Mouse (Mus musculus): ENCODE results near the gene Fbxo17.

- TF ChIP-seq CTCF (IDR thresholded peaks at IDR 0.05; ENCODE audit: low read depth, low read length) (no peak), GATA1 (IDR thresholded peaks at IDR 0.05; ENCODE audit: borderline replicate concordance, low read length) (no peak)
Measured at GRCm38 (mm10) chr7:28691075-28691474, 25.5 kb upstream of the Fbxo17 start.
